Mouse (Mus musculus) liver, postnatal 0 days (tissue): ENCODE measurements around the gene Ddx27. TPM values are rescaled to one million over a fixed set of nuclear protein-coding genes. Genes with fewer than 3 reads are reported as not detected.

Source experiments
- ATAC-seq: fragments of 200-750 bp; cut with Nextera tagmentation; 2 replicates; pipeline ENCODE4 v1.8.0; 2017; ENCODE audit warnings: mild to moderate bottlenecking, moderate library complexity
- DNase-seq: peaks from one replicate; pipeline ENCODE4 v3.0.0-alpha.2; 2016
- H3K27ac ChIP-seq: fragments of 300-500 bp; sonication (generic); 2 replicates; pipeline ENCODE4 v1.5.1; 2014; ENCODE audit warnings: antibody characterized with exemption, moderate library complexity, mild to moderate bottlenecking, low read depth
- H3K27me3 ChIP-seq: fragments of 300-500 bp; sonication (generic); 2 replicates; pipeline ENCODE4 v1.6.1; 2014; ENCODE audit warnings: low read length, control low read depth, mixed read lengths; ENCODE audit not compliant: insufficient read depth
- H3K36me3 ChIP-seq: fragments of 300-500 bp; sonication (generic); replicated peaks from 2 replicates; pipeline ENCODE4 v1.6.1; 2014; ENCODE audit warnings: mild to moderate bottlenecking, control low read depth, low read length, moderate library complexity, mixed read lengths; ENCODE audit not compliant: insufficient read depth
- H3K4me1 ChIP-seq: fragments of 300-500 bp; sonication (generic); 2 replicates; pipeline ENCODE4 v1.6.1; 2014; ENCODE audit warnings: antibody characterized with exemption, mild to moderate bottlenecking, control low read depth; ENCODE audit not compliant: insufficient read depth
- H3K4me2 ChIP-seq: fragments of 300-500 bp; sonication (generic); 2 replicates; pipeline ENCODE4 v1.6.1; 2014; ENCODE audit warnings: low read depth, mild to moderate bottlenecking, low read length, moderate library complexity, mixed read lengths
- H3K4me3 ChIP-seq: fragments of 300-500 bp; sonication (generic); 2 replicates; pipeline ENCODE4 v1.5.1; 2014; ENCODE audit warnings: low read depth, low read length
- H3K9ac ChIP-seq: fragments of 300-500 bp; sonication (generic); replicated peaks from 2 replicates; pipeline ENCODE4 v1.6.1; 2014; ENCODE audit warnings: mild to moderate bottlenecking, moderate library complexity
- H3K9me3 ChIP-seq: fragments of 300-500 bp; sonication (generic); 2 replicates; pipeline ENCODE4 v1.6.1; 2016; ENCODE audit warnings: mild to moderate bottlenecking, control low read depth, low read length, mixed read lengths
- CTCF ChIP-seq: sonication (generic); IDR thresholded peaks from 2 replicates; pipeline ENCODE4 v1.5.1; 2016; ENCODE audit warnings: antibody characterized with exemption, low read depth
- EP300 ChIP-seq: IDR thresholded peaks from 2 replicates; pipeline ENCODE4 v1.6.1; 2016; ENCODE audit warnings: antibody characterized with exemption, low read depth, mild to moderate bottlenecking
- WGBS: fragments of 180-500 bp; shearing (Covaris S2); extraction: QIAGEN DNeasy Blood & Tissue Kit; methylation state at CpG from one replicate; pipeline ENCODE4 v1.1.7; 2014; ENCODE audit not compliant: insufficient replicate concordance; 5-methylcytosine and 5-hydroxymethylcytosine counted together
- polyA plus RNA-seq: library from polyadenylated mRNA; unstranded; fragments of >200 nt; fragmentation: Nextera tagmentation; extraction: Ambion mirVana; gene quantifications from 2 replicates; pipeline ENCODE4 v1.2.1, GENCODE M21; 2015

The Ddx27 gene
- polyA plus RNA-seq, 1 experiment from 2014 or later: 21.9 TPM

DNA sequence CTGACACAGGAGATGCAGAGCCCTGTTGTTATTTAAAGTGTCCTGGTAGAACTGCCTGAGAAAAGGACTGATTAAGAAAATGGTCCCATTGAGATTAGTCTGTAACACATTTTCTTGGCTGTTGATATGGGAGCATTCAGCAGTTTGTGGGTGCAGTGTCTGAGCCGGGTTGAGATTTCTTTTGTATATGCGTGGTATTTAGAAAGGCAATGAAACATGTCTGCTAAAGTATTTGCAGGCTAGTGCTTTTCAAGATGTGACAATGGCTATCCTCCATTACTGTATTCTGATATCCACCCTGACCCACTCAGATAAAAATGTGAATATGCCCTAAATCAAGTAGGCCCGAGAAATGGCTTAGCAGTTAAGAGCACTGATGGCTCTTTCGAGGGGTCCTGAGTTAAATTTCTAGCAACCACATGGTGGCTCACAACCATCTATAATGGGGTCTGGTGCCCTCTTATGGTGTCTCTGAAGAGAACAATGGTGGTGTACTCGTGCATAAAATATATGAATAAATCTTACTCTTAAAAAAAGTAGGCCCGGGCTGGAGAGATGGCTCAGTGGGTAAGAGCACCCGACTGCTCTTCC, 49.0 kb downstream of the Ddx27 start:
- Histone ChIP-seq H3K9ac (peak overlapping the region; percentile 65), H3K4me2 (peak overlapping the region; percentile 80), H3K27me3 (no peaks in the 10 kb centered on the region), H3K36me3 (peaks cover 23% of the 10 kb centered on the region), H3K27ac (peak overlapping the region; percentile 99), H3K4me3 (peak overlapping the region; percentile 92), H3K9me3 (no peaks in the 10 kb centered on the region), H3K4me1 (peaks cover 34% of the 10 kb centered on the region)
- DNase-seq (no peak), ATAC-seq (no peak)
- TF ChIP-seq CTCF (peak; percentile 32), EP300 (no peak)
- 2% methylated on average over 7 of the region's 7 CpGs for WGBS

DNA sequence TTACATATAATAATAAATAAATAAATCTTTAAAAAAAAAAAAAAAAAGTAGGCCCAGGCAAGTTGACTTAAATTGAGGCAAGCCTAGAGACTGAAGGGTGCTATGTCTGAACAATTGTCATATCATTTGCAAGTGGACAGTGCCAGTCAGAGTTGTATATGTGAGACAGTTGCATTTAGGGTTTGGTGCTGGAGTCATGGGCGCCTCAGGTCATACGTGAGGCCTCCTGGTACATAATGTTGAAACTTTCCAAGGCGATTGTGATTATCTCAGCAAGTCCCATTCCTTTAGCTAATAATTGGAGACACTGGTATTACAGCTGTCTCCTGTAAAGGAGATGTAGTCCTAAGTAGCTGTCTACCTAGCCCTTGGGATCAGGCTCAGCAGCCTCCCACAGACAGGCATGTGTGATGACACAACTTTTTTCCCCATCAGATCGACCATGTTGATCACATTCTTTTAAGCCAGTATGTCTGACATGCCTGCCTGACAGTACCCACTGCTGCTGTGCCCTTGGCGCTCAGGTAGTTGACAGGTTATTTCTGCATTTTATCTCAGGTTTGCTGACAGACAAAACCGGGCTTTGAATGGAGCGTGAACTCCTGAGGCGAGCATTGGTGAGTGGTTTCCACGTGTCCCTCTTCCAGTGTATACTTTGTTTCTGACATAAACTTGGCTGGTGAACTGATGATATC, 49.8 kb downstream of the Ddx27 start:
- H3K4me1 ChIP-seq: peaks cover 29% of the 10 kb centered on the region

DNA sequence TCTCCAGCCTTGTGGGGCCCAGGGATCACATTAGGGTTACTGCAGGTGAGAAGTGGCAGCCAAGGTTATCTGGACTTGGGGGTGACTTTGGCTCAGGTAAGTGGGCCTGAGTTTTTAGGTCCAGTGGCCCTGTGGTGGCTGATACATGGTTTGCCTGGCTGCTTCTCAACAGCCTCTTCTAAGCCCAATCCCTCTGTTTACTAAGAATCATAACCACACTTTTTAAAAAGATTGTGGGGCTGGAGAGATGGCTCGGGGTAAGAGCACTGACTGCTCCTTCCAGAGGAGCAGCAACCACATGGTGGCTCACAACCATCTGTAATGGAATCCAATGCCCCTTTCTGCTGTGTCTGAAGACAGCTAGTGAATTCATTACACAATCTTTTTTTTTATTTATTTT, 51.0 kb downstream of the Ddx27 start:
- Histone ChIP-seq H3K4me2 (no peak overlapping the region), H3K27me3 (no peaks in the 10 kb centered on the region), H3K9me3 (no peaks in the 10 kb centered on the region), H3K36me3 (peaks cover 17% of the 10 kb centered on the region), H3K27ac (no peak overlapping the region), H3K9ac (peak overlapping the region; percentile 19; the same call in 1 of the 2 replicates), H3K4me1 (peaks cover 21% of the 10 kb centered on the region), H3K4me3 (no peak overlapping the region)
- no peak for ATAC-seq
- TF ChIP-seq CTCF (no peak), EP300 (no peak)
- no peak for DNase-seq
- 31% methylated on average over 1 of the region's 1 CpGs for WGBS

More for the DNA sequence above, 49.8 kb downstream of the Ddx27 start:
- Histone ChIP-seq H3K9me3 (no peaks in the 10 kb centered on the region), H3K4me2 (peak overlapping the region; percentile 80), H3K36me3 (peaks cover 17% of the 10 kb centered on the region), H3K4me3 (peak overlapping the region; percentile 92), H3K27me3 (no peaks in the 10 kb centered on the region), H3K27ac (peak overlapping the region; percentile 61), H3K9ac (peak overlapping the region; percentile 57)
- TF ChIP-seq CTCF (no peak), EP300 (no peak)
- DNase-seq (no peak), ATAC-seq (no peak)
- 22% methylated on average over 9 of the region's 9 CpGs for WGBS

DNA sequence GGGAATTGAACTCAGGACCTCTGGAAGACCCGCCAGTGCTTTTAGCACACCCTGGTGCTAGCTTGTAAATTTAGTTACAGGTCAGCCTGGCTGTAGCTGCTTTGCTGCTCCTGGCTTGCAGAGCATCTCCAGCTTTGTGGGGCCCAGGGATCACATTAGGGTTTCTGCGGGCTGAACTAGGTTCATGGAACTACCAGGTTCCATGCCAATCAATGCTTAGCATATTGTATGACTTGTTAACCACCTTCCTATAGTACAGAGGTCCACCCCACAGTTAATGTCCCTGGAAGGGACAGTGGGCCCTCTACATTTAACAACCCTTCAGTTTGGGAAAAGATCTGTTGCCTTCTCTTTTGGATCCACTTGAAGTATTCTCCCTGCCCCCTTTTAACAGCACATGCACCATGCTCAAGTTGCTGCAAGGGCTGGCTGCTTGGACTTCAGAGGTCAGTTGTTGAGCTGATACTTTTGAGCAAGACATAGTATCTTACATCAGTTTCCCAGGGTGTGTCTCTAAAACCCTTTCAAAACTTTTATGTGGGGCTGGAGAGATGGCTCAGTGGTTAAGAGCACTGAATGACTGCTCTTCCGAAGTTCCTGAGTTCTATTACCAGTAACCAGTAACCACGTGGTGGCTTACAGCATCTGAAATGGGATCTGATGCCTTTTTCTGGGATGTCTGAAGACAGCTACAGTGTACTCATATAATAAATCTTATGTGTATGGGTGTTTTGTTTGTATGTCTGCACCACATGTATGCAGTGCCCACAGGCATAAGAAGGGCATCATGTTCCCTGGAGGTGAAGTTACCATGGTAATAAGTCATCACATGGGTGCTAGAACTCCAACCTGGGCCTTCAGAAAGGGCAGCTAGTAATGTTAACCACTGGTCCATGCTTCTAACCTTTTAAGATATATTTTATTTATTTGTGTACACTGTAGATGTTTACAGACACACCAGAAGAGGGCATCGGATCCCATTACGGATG, 51.8 kb downstream of the Ddx27 start:
- ATAC-seq (no peak), DNase-seq (no peak)
- WGBS: 22% methylated on average over 6 of the region's 6 CpGs
- H3K9ac ChIP-seq: no peak overlapping the region
- H3K27me3 ChIP-seq: no peaks in the 10 kb centered on the region
- H3K4me2 ChIP-seq: no peak overlapping the region
- H3K4me1 ChIP-seq: peaks cover 18% of the 10 kb centered on the region
- H3K27ac ChIP-seq: 0 out of 2 replicates have a peak overlapping the region, but pooled peaks have one; percentile 8
- TF ChIP-seq CTCF (no peak), EP300 (no peak)
- no peaks in the 10 kb centered on the region for H3K9me3 ChIP-seq
- H3K4me3 ChIP-seq: no peak overlapping the region
- H3K36me3 ChIP-seq: peaks cover 17% of the 10 kb centered on the region

DNA sequence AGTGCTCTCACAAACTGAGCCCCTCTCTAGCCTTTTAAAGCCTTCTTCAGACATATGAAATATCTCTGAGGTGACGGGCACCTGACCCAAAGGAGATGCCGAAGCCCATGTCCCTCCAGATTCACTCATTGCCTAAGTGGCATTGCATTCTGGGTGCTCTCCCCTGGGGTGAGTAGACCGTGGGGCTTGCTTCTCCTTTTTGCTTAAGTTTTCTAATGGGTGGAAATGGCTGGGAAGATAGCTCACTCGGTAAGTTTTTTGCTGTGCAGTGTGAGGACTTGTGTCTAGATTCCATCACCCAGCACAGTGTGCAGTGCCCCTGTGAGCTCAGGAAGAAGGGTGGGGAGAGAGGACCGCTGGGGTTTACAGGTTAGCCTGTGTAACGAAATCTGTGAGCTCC, 52.6 kb downstream of the Ddx27 start:
- DNase-seq (no peak), ATAC-seq (no peak)
- no peak overlapping the region for H3K27ac ChIP-seq
- WGBS: 27% methylated on average over 6 of the region's 6 CpGs
- no peak overlapping the region for H3K9ac ChIP-seq
- no peaks in the 10 kb centered on the region for H3K27me3 ChIP-seq
- TF ChIP-seq EP300: no peak
- no peak for TF ChIP-seq CTCF
- H3K4me1 ChIP-seq: peaks cover 18% of the 10 kb centered on the region
- no peak overlapping the region for H3K4me2 ChIP-seq
- peaks cover 17% of the 10 kb centered on the region for H3K36me3 ChIP-seq
- H3K9me3 ChIP-seq: no peaks in the 10 kb centered on the region
- H3K4me3 ChIP-seq: no peak overlapping the region

DNA sequence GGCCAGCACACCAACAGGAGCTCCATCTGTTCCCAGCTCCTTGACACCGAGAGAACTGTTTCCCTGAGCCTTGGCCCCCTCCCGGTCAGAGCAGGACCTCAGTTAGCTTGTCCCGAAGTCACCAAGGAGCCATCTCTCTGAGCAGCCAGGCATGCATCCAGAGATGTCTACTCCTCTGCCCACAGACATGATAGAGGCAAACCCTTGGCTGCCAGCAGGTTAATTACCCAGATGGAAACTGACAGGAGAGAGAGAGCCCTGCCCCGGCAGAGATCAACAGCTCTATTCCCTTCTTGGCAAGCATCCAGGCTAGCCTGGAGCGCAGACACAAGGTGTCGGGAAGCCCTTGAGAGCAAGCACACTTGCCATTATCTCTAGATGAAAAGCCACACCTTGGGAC, 55.3 kb downstream of the Ddx27 start:
- Histone ChIP-seq H3K27ac (no peak overlapping the region), H3K4me1 (peaks cover 7% of the 10 kb centered on the region), H3K9ac (no peak overlapping the region), H3K4me3 (no peak overlapping the region), H3K36me3 (peaks cover 8% of the 10 kb centered on the region), H3K27me3 (no peaks in the 10 kb centered on the region), H3K4me2 (no peak overlapping the region), H3K9me3 (no peaks in the 10 kb centered on the region)
- DNase-seq (no peak), ATAC-seq (no peak)
- TF ChIP-seq CTCF: no peak
- TF ChIP-seq EP300: no peak
- 67% methylated on average over 6 of the region's 6 CpGs for WGBS
